Mouse (Mus musculus) forebrain, embryonic 16.5 days (tissue): ENCODE measurements around the gene Atl2. TPM values are rescaled to one million over a fixed set of nuclear protein-coding genes. Genes with fewer than 3 reads are reported as not detected.
A peak's percentile ranks its signal among the peaks of the same experiment; 100 is the strongest.

ENCODE experiments used
- ATAC-seq: fragments of 200-750 bp; cut with Nextera tagmentation; 2 replicates; pipeline ENCODE4 v1.8.0; 2017; ENCODE audit warnings: mild to moderate bottlenecking, moderate library complexity
- H3K27ac ChIP-seq: fragments of 300-500 bp; sonication (generic); 2 replicates; pipeline ENCODE4 v1.5.1; 2014; ENCODE audit warnings: low read length, control low read depth
- H3K27me3 ChIP-seq: fragments of 300-500 bp; sonication (generic); replicated peaks from 2 replicates; pipeline ENCODE4 v1.6.1; 2014; ENCODE audit warnings: low read length; ENCODE audit not compliant: control insufficient read depth, insufficient read depth
- H3K36me3 ChIP-seq: fragments of 300-500 bp; sonication (generic); 2 replicates; pipeline ENCODE4 v1.6.1; 2014; ENCODE audit not compliant: control insufficient read depth, insufficient read depth
- H3K4me1 ChIP-seq: fragments of 300-500 bp; sonication (generic); replicated peaks from 2 replicates; pipeline ENCODE4 v1.6.1; 2014; ENCODE audit warnings: low read length; ENCODE audit not compliant: control insufficient read depth, insufficient read depth
- H3K4me2 ChIP-seq: fragments of 300-500 bp; sonication (generic); 2 replicates; pipeline ENCODE4 v1.6.1; 2014; ENCODE audit warnings: mild to moderate bottlenecking, low read length, control low read depth
- H3K4me3 ChIP-seq: fragments of 300-500 bp; sonication (generic); replicated peaks from 2 replicates; pipeline ENCODE4 v1.5.1; 2014; ENCODE audit warnings: mild to moderate bottlenecking, low read length, control low read depth
- H3K9ac ChIP-seq: fragments of 300-500 bp; sonication (generic); replicated peaks from 2 replicates; pipeline ENCODE4 v1.6.1; 2014; ENCODE audit warnings: low read depth, low read length, control low read depth
- H3K9me3 ChIP-seq: fragments of 300-500 bp; sonication (generic); 2 replicates; pipeline ENCODE4 v1.6.1; 2016; ENCODE audit warnings: low read length; ENCODE audit not compliant: control insufficient read depth
- WGBS: fragments of 180-500 bp; shearing (Covaris S2); extraction: QIAGEN DNeasy Blood & Tissue Kit; methylation state at CpG from one replicate; pipeline ENCODE4 v1.1.7; 2014; 5-methylcytosine and 5-hydroxymethylcytosine counted together
- polyA plus RNA-seq: library from polyadenylated mRNA; unstranded; fragments of >200 nt; fragmentation: Nextera tagmentation; extraction: Ambion mirVana; gene quantifications from 2 replicates; pipeline ENCODE4 v1.2.1, GENCODE M21; 2015

Atl2 gene
- polyA plus RNA-seq, 1 experiment from 2014 or later, result 38.6 TPM

GRCm38 (mm10) chr17:79883198-79883597 lies 12.7 kb downstream of the Atl2 start:
- Histone ChIP-seq H3K9me3 (no peaks in the 10 kb centered on the region), H3K4me2 (no peak overlapping the region), H3K36me3 (no peaks in the 10 kb centered on the region), H3K4me1 (peaks cover under 1% of the 10 kb centered on the region; the same call in 1 of the 2 replicates), H3K27ac (no peak overlapping the region), H3K9ac (no peak overlapping the region), H3K4me3 (no peak overlapping the region), H3K27me3 (no peaks in the 10 kb centered on the region)
- ATAC-seq, result no peak
- 54% methylated on average over 4 of the region's 4 CpGs for WGBS

GRCm38 (mm10) chr17:79865027-79865426 lies 30.9 kb downstream of the Atl2 start:
- ATAC-seq, result no peak
- Histone ChIP-seq H3K4me1 (no peaks in the 10 kb centered on the region), H3K9ac (no peak overlapping the region), H3K4me3 (no peak overlapping the region), H3K27ac (no peak overlapping the region), H3K36me3 (peaks cover 5% of the 10 kb centered on the region), H3K9me3 (no peaks in the 10 kb centered on the region), H3K27me3 (no peaks in the 10 kb centered on the region), H3K4me2 (no peak overlapping the region)
- 81% methylated on average over 5 of the region's 5 CpGs for WGBS

GRCm38 (mm10) chr17:79864503-79864902 lies 31.4 kb downstream of the Atl2 start:
- WGBS, result 52% methylated on average over 8 of the region's 8 CpGs
- Histone ChIP-seq H3K36me3 (peaks cover 9% of the 10 kb centered on the region), H3K27ac (no peak overlapping the region), H3K9me3 (no peaks in the 10 kb centered on the region), H3K4me3 (no peak overlapping the region), H3K27me3 (no peaks in the 10 kb centered on the region), H3K4me2 (no peak overlapping the region), H3K9ac (no peak overlapping the region), H3K4me1 (no peaks in the 10 kb centered on the region)
- ATAC-seq, result no peak

- peaks cover 13% of the 10 kb centered on the region for H3K36me3 ChIP-seq
- peak; percentile 59 for ATAC-seq
Measured at GRCm38 (mm10) chr17:79862038-79862437, 33.9 kb downstream of the Atl2 start.

GRCm38 (mm10) chr17:79855533-79855932 lies 40.4 kb downstream of the Atl2 start:
- Histone ChIP-seq H3K9ac (no peak overlapping the region), H3K36me3 (peaks cover 37% of the 10 kb centered on the region), H3K9me3 (no peaks in the 10 kb centered on the region), H3K4me2 (no peak overlapping the region), H3K4me1 (no peaks in the 10 kb centered on the region), H3K4me3 (no peak overlapping the region), H3K27me3 (no peaks in the 10 kb centered on the region), H3K27ac (no peak overlapping the region)
- ATAC-seq, result no peak
- WGBS, result 71% methylated on average over 8 of the region's 8 CpGs

More at GRCm38 (mm10) chr17:79862038-79862437, 33.9 kb downstream of the Atl2 start:
- no peak overlapping the region for H3K9ac ChIP-seq
- H3K27ac ChIP-seq, result no peak overlapping the region
- 89% methylated on average over 1 of the region's 1 CpGs for WGBS
- H3K4me1 ChIP-seq, result no peaks in the 10 kb centered on the region
- no peak overlapping the region for H3K4me2 ChIP-seq
- H3K4me3 ChIP-seq, result no peak overlapping the region
- H3K27me3 ChIP-seq, result no peaks in the 10 kb centered on the region
- H3K9me3 ChIP-seq, result no peaks in the 10 kb centered on the region

GRCm38 (mm10) chr17:79848385-79848784 lies 47.5 kb downstream of the Atl2 start:
- Histone ChIP-seq H3K4me1 (no peaks in the 10 kb centered on the region), H3K9me3 (no peaks in the 10 kb centered on the region), H3K9ac (no peak overlapping the region), H3K27ac (no peak overlapping the region), H3K27me3 (no peaks in the 10 kb centered on the region), H3K36me3 (peaks cover 24% of the 10 kb centered on the region), H3K4me3 (no peak overlapping the region), H3K4me2 (no peak overlapping the region)
- no peak for ATAC-seq
- WGBS, result 91% methylated on average over 5 of the region's 5 CpGs

GRCm38 (mm10) chr17:79846182-79846581 lies 49.7 kb downstream of the Atl2 start:
- no peaks in the 10 kb centered on the region for H3K27me3 ChIP-seq
- 90% methylated on average over 2 of the region's 2 CpGs for WGBS
- H3K4me3 ChIP-seq, result no peak overlapping the region
- H3K9ac ChIP-seq, result no peak overlapping the region
- H3K36me3 ChIP-seq, result peaks cover 11% of the 10 kb centered on the region
- no peak overlapping the region for H3K27ac ChIP-seq
- no peaks in the 10 kb centered on the region for H3K9me3 ChIP-seq
- no peak overlapping the region for H3K4me2 ChIP-seq
- H3K4me1 ChIP-seq, result no peaks in the 10 kb centered on the region
- ATAC-seq, result no peak

- no peak overlapping the region for H3K4me2 ChIP-seq
- no peak overlapping the region for H3K9ac ChIP-seq
- H3K9me3 ChIP-seq, result no peaks in the 10 kb centered on the region
- WGBS, result 78% methylated on average over 2 of the region's 2 CpGs
- peaks cover 11% of the 10 kb centered on the region for H3K36me3 ChIP-seq
- no peak overlapping the region for H3K27ac ChIP-seq
- ATAC-seq, result no peak
- no peaks in the 10 kb centered on the region for H3K27me3 ChIP-seq
- H3K4me1 ChIP-seq, result no peaks in the 10 kb centered on the region
- no peak overlapping the region for H3K4me3 ChIP-seq
Measured at GRCm38 (mm10) chr17:79845695-79846094, 50.2 kb downstream of the Atl2 start.

GRCm38 (mm10) chr17:79840254-79841238 lies 55.4 kb downstream of the Atl2 start:
- no peaks in the 10 kb centered on the region for H3K4me1 ChIP-seq
- no peaks in the 10 kb centered on the region for H3K36me3 ChIP-seq
- no peaks in the 10 kb centered on the region for H3K9me3 ChIP-seq
- H3K27me3 ChIP-seq, result no peaks in the 10 kb centered on the region
- ATAC-seq, result peak; percentile 88
- no peak overlapping the region for H3K27ac ChIP-seq
- H3K4me2 ChIP-seq, result no peak overlapping the region
- H3K9ac ChIP-seq, result no peak overlapping the region
- H3K4me3 ChIP-seq, result no peak overlapping the region
- WGBS, result 44% methylated on average over 7 of the region's 7 CpGs
